Mouse (Mus musculus) midbrain, embryonic 14.5 days (tissue): Measurements from ENCODE around the gene Als2cl. TPM values are rescaled to one million over a fixed set of nuclear protein-coding genes. Genes with fewer than 3 reads are reported as not detected.

Experiments used
- ATAC-seq: fragments of 200-750 bp; cut with Nextera tagmentation; 2 replicates; pipeline ENCODE4 v1.8.0; 2017; ENCODE audit warnings: moderate number of reproducible peaks, moderate library complexity; ENCODE audit not compliant: low FRiP score, low TSS enrichment
- DNase-seq: peaks from one replicate; pipeline ENCODE4 v3.0.0-alpha.2; 2015
- H3K27ac ChIP-seq: fragments of 300-500 bp; sonication (generic); replicated peaks from 2 replicates; pipeline ENCODE4 v1.5.1; 2014; ENCODE audit warnings: mild to moderate bottlenecking, low read depth, low read length, moderate library complexity
- H3K27me3 ChIP-seq: fragments of 300-500 bp; sonication (generic); 2 replicates; pipeline ENCODE4 v1.6.1; 2014; ENCODE audit warnings: low read length, control low read depth, mixed read lengths; ENCODE audit not compliant: control insufficient read depth, insufficient read depth
- H3K36me3 ChIP-seq: fragments of 300-500 bp; sonication (generic); 2 replicates; pipeline ENCODE4 v1.6.1; 2014; ENCODE audit warnings: low read length, control low read depth; ENCODE audit not compliant: control insufficient read depth, insufficient read depth
- H3K4me1 ChIP-seq: fragments of 300-500 bp; sonication (generic); 2 replicates; pipeline ENCODE4 v1.6.1; 2014; ENCODE audit warnings: mild to moderate bottlenecking, antibody characterized with exemption, low read length, control low read depth; ENCODE audit not compliant: control insufficient read depth, insufficient read depth
- H3K4me2 ChIP-seq: fragments of 300-500 bp; sonication (generic); 2 replicates; pipeline ENCODE4 v1.6.1; 2014; ENCODE audit warnings: mild to moderate bottlenecking, low read length, moderate library complexity
- H3K4me3 ChIP-seq: fragments of 300-500 bp; sonication (generic); replicated peaks from 2 replicates; pipeline ENCODE4 v1.5.1; 2014; ENCODE audit warnings: low read depth, low read length
- H3K9ac ChIP-seq: fragments of 300-500 bp; sonication (generic); replicated peaks from 2 replicates; pipeline ENCODE4 v1.6.1; 2014; ENCODE audit warnings: mild to moderate bottlenecking, low read length, moderate library complexity
- H3K9me3 ChIP-seq: fragments of 300-500 bp; sonication (generic); 2 replicates; pipeline ENCODE4 v1.6.1; 2016; ENCODE audit warnings: low read length, control low read depth, mixed read lengths; ENCODE audit not compliant: control insufficient read depth
- WGBS: fragments of 180-500 bp; shearing (Covaris S2); extraction: QIAGEN DNeasy Blood & Tissue Kit; methylation state at CpG from one replicate; pipeline ENCODE4 v1.1.7; 2014; 5-methylcytosine and 5-hydroxymethylcytosine counted together
- polyA plus RNA-seq: library from polyadenylated mRNA; unstranded; fragments of >200 nt; fragmentation: Nextera tagmentation; extraction: Ambion mirVana; gene quantifications from 2 replicates; pipeline ENCODE4 v1.2.1, GENCODE M21; 2014

Als2cl gene
- polyA plus RNA-seq, 1 experiment from 2014 or later = 0.72 TPM

- Histone ChIP-seq H3K27ac (no peak overlapping the region), H3K9me3 (no peaks in the 10 kb centered on the region), H3K27me3 (no peaks in the 10 kb centered on the region), H3K4me2 (no peak overlapping the region), H3K4me1 (no peaks in the 10 kb centered on the region), H3K36me3 (no peaks in the 10 kb centered on the region), H3K9ac (no peak overlapping the region), H3K4me3 (no peak overlapping the region)
- ATAC-seq (no peak), DNase-seq (no peak)
- 90% methylated on average over 6 of the region's 6 CpGs for WGBS
These were observed 21.5 kb downstream of the Als2cl start for GRCm38 (mm10) chr9:110901204-110901603.

DNA sequence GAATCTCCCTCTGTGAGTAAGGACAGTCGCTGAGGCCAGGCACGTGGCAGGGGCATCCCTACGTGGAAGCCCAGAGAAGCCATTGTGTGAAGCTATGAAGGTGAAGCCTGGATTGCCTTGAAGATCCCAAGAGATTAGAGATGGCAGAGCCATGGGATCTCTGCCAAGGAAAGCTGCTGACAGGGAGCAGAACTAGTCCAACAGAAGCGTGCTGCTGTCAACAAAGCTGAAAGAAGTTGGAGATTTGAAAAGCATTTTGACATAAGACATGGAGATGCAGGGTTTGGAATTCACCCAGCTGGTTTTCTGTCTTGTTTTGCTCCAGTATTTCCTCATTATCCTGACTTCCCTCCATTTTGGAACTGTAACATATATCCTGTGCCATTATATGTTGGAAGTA, 22.6 kb downstream of the Als2cl start:
- WGBS = 90% methylated on average over 4 of the region's 4 CpGs
- DNase-seq = no peak
- Histone ChIP-seq H3K27ac (no peak overlapping the region), H3K27me3 (no peaks in the 10 kb centered on the region), H3K4me3 (no peak overlapping the region), H3K4me2 (no peak overlapping the region), H3K4me1 (no peaks in the 10 kb centered on the region), H3K9ac (no peak overlapping the region), H3K36me3 (no peaks in the 10 kb centered on the region), H3K9me3 (no peaks in the 10 kb centered on the region)
- no peak for ATAC-seq

- Histone ChIP-seq H3K27me3 (no peaks in the 10 kb centered on the region), H3K4me3 (no peak overlapping the region), H3K27ac (no peak overlapping the region), H3K36me3 (no peaks in the 10 kb centered on the region), H3K9me3 (no peaks in the 10 kb centered on the region), H3K4me1 (no peaks in the 10 kb centered on the region), H3K4me2 (no peak overlapping the region), H3K9ac (no peak overlapping the region)
- 92% methylated on average over 11 of the region's 11 CpGs for WGBS
- DNase-seq (no peak), ATAC-seq (no peak)
These were observed 27.6 kb downstream of the Als2cl start for GRCm38 (mm10) chr9:110907201-110907837.

DNA sequence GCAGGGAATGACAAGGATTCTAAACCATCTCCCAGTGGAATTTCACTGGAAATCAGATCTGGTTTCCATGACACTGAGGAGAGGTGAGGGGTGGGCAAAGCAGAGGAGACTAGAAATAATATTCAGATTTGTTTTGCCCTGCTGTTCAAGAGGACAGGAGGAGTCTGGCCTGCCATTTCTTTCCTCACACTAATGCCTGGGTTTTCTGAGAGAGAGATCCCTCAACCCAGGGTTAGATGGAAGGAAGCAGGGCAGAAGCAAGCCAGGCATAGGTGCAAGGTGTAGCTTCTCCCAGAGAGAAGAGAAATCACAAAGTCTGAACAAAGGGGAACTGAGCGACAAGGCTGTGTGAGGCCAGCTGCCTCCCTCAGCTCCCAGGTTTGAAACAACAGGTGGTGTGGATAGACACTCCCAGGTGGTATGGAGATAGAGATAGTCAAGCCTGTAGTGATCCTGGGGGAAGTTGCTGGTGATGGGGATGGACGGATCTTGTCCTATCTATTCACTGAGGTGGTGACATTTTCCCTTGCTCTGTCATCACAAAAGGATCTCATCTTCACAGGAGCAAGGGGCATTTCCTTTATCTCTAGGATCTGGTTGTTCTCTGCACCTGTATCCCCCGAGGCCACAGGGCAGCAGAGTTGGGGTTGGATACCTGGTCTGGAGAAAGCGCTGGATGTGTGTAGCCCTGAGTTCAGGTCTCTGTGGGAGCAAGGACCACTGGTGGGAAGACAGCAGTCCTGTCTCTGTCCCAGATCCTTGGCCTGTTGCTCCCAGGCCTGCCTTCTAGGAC, 28.4 kb downstream of the Als2cl start:
- no peak for ATAC-seq
- H3K27me3 ChIP-seq = no peaks in the 10 kb centered on the region
- H3K4me2 ChIP-seq = no peak overlapping the region
- no peaks in the 10 kb centered on the region for H3K4me1 ChIP-seq
- no peak for DNase-seq
- no peak overlapping the region for H3K4me3 ChIP-seq
- no peaks in the 10 kb centered on the region for H3K36me3 ChIP-seq
- no peaks in the 10 kb centered on the region for H3K9me3 ChIP-seq
- WGBS = 80% methylated on average over 4 of the region's 4 CpGs
- no peak overlapping the region for H3K27ac ChIP-seq
- H3K9ac ChIP-seq = no peak overlapping the region

GRCm38 (mm10) chr9:110908631-110909016, 29.0 kb downstream of the Als2cl start:
- DNase-seq (no peak), ATAC-seq (no peak)
- Histone ChIP-seq H3K9ac (no peak overlapping the region), H3K4me2 (no peak overlapping the region), H3K36me3 (no peaks in the 10 kb centered on the region), H3K4me1 (no peaks in the 10 kb centered on the region), H3K4me3 (no peak overlapping the region), H3K9me3 (no peaks in the 10 kb centered on the region), H3K27ac (no peak overlapping the region), H3K27me3 (no peaks in the 10 kb centered on the region)
- WGBS = 87% methylated on average over 3 of the region's 3 CpGs

DNA sequence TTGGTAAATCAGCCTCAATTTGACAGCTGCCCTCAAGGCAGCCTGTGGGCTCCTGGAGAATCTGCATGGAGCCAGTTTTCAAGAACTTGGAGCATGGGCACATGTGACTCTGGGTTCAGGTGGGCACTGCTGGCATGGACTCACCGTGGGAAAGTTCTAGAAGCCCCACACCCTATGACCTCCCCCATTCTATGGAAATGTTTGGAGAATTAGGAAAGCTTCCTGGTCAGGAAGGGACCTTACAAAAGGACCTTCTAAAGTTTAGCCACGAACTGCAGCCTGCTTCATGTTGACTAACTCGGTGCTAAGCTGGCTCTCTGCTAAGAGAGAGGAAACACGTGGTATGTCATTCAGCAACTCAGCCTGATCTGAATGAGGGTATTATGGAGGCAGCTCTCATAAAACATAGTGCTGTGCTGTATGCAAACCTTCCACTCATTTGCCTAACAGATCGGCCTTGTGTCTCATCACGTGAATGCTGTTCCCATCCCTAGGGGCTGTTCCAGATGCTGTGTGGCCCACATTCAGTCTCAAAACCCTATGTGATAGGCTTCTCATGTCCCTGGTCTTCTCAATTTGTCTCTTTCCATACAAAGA, 29.8 kb downstream of the Als2cl start:
- no peak overlapping the region for H3K9ac ChIP-seq
- 82% methylated on average over 6 of the region's 6 CpGs for WGBS
- no peaks in the 10 kb centered on the region for H3K36me3 ChIP-seq
- no peaks in the 10 kb centered on the region for H3K27me3 ChIP-seq
- no peak for DNase-seq
- ATAC-seq = no peak
- no peaks in the 10 kb centered on the region for H3K4me1 ChIP-seq
- no peak overlapping the region for H3K4me2 ChIP-seq
- no peak overlapping the region for H3K4me3 ChIP-seq
- H3K27ac ChIP-seq = no peak overlapping the region
- H3K9me3 ChIP-seq = no peaks in the 10 kb centered on the region

GRCm38 (mm10) chr9:110914631-110915236, 35.1 kb downstream of the Als2cl start:
- Histone ChIP-seq H3K4me2 (no peak overlapping the region), H3K9me3 (no peaks in the 10 kb centered on the region), H3K9ac (no peak overlapping the region), H3K36me3 (no peaks in the 10 kb centered on the region), H3K4me3 (no peak overlapping the region), H3K27me3 (no peaks in the 10 kb centered on the region), H3K27ac (no peak overlapping the region), H3K4me1 (no peaks in the 10 kb centered on the region)
- 63% methylated on average over 21 of the region's 21 CpGs for WGBS
- ATAC-seq (no peak), DNase-seq (no peak)

DNA sequence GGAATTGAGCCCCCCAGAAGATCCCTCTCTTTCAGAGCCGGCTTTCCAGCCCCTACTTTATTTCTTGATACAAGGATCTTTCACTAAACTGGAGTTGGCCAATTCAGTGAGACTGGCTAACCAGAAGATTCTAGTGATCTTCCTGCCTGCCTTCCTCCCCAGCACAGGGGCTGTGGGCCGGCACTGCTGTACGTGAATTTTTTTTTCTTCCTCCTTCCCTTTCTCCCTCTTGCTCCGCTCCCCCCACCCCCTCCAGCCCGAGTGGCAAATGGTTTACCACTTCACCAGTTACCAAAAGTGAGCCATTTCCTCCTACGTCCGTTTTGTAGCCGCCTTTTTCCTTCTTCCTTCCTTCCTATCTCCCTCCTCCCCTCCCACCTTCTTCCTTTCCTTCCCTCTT, 35.8 kb downstream of the Als2cl start:
- no peak for DNase-seq
- Histone ChIP-seq H3K4me1 (no peaks in the 10 kb centered on the region), H3K9me3 (no peaks in the 10 kb centered on the region), H3K4me2 (no peak overlapping the region), H3K9ac (no peak overlapping the region), H3K27ac (no peak overlapping the region), H3K4me3 (no peak overlapping the region), H3K27me3 (no peaks in the 10 kb centered on the region), H3K36me3 (no peaks in the 10 kb centered on the region)
- no peak for ATAC-seq
- WGBS = 79% methylated on average over 8 of the region's 8 CpGs
